16 mouse cellular contexts compared by ENCODE assay signal in genomic region chr19:4579296-4579695, GRCm38 (mm10).
"Had no signal": no experiment of that assay in that cellular context is flagged by ENCODE, and none has a peak within 500 bp of the region (broad histone marks: within the 10 kb centered on the region; RNA-seq: fewer than 3 reads in every experiment).

No protein-coding gene starts in this region.

- H3K4me2 ChIP-seq: heart, embryonic 12.5 days; hindbrain, embryonic 12.5 days; hindbrain, embryonic 14.5 days; intestine, embryonic 15.5 days; limb, embryonic 12.5 days; liver, embryonic 13.5 days had no signal

- H3K9me3 ChIP-seq: heart, embryonic 10.5 days; heart, embryonic 12.5 days; hindbrain, embryonic 10.5 days; hindbrain, embryonic 12.5 days; intestine, embryonic 15.5 days; limb, embryonic 10.5 days; limb, embryonic 12.5 days; liver, embryonic 13.5 days had no signal

- ATAC-seq: hindbrain, embryonic 16.5 days; inflammation-experienced regulatory T-cells, adult 6 months; intestine, embryonic 15.5 days; intestine, postnatal 0 days had no signal

- H3K4me1 ChIP-seq: heart, embryonic 10.5 days; heart, embryonic 12.5 days; hindbrain, embryonic 10.5 days; hindbrain, embryonic 12.5 days; intestine, embryonic 15.5 days; limb, embryonic 10.5 days; limb, embryonic 12.5 days had no signal

- H3K36me3 ChIP-seq: heart, embryonic 10.5 days; heart, embryonic 12.5 days; hindbrain, embryonic 10.5 days; hindbrain, embryonic 12.5 days; intestine, embryonic 15.5 days; limb, embryonic 10.5 days; limb, embryonic 12.5 days; liver, embryonic 13.5 days had no signal

- H3K27ac ChIP-seq: heart, embryonic 10.5 days; hindbrain, embryonic 10.5 days; hindbrain, embryonic 12.5 days; hindbrain, embryonic 14.5 days; intestine, embryonic 15.5 days; layer of hippocampus, adult 2 months; left cerebral cortex, adult 2 months; limb, embryonic 10.5 days; limb, embryonic 12.5 days; liver, embryonic 13.5 days had no signal

- H3K9ac ChIP-seq: heart, embryonic 12.5 days; hindbrain, embryonic 12.5 days; hindbrain, embryonic 14.5 days; intestine, embryonic 15.5 days; limb, embryonic 12.5 days; liver, embryonic 13.5 days had no signal

- H3K4me3 ChIP-seq: heart, embryonic 10.5 days; heart, embryonic 12.5 days; hindbrain, embryonic 10.5 days; hindbrain, embryonic 12.5 days; intestine, embryonic 15.5 days; layer of hippocampus, adult 2 months; left cerebral cortex, adult 2 months; limb, embryonic 10.5 days; limb, embryonic 12.5 days; liver, embryonic 13.5 days had no signal

- H3K27me3 ChIP-seq: heart, embryonic 12.5 days; hindbrain, embryonic 12.5 days; intestine, embryonic 15.5 days; limb, embryonic 12.5 days; liver, embryonic 13.5 days had no signal

- DNase-seq: gastrocnemius, postnatal 14 days; kidney, adult 18-20 months; liver, embryonic 13.5 days had no signal
